Mouse (Mus musculus): ENCODE results near the gene Dnajc15. TPM values are rescaled to one million over a fixed set of nuclear protein-coding genes. Genes with fewer than 3 reads are reported as not detected.
"Not testable (repeated sequence)": the region's sequence is repeated elsewhere in the genome, so short reads cannot be mapped to it uniquely, and the experiment has no call there.

Dnajc15 gene
- polyA plus RNA-seq, 1 experiment from 2014 or later, result 61.4 TPM

DNA sequence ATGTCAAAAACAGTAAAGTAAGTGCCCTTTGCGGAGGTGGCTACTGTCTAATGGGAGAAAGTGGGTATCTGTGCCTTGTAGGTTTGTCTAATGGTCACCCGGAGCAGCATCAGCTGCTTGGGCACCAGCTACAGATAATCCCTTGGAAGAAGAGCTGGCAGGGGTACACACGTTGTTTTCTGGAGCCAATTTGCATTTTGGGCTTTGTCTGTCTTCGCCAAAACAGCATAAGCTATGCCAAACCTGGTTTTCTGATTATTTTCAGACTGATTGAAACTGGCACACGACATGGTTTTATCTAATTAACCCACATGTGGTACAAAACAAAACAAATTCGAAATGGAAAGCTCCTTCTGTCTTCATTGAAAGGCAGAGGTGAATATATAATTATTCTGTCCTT lies 7.7 kb upstream of the Dnajc15 start:
- H3K9ac ChIP-seq (replicated peaks), result no peak overlapping the region
- peaks cover 13% of the 10 kb centered on the region; the same call in 1 of the 2 replicates for H3K4me1 ChIP-seq
- H3K4me2 ChIP-seq (replicated peaks), result no peak overlapping the region
- H3K36me3 ChIP-seq, result no peaks in the 10 kb centered on the region
- WGBS, result 30% methylated on average over 6 of the region's 6 CpGs
- peak; percentile 29; the same call in 1 of the 2 replicates for ATAC-seq (replicated peaks)
- H3K27ac ChIP-seq (replicated peaks), result 0 out of 2 replicates have a peak overlapping the region, but pooled peaks have one; percentile 43
- no peak overlapping the region for H3K4me3 ChIP-seq
- H3K9me3 ChIP-seq, result no peaks in the 10 kb centered on the region
- no peaks in the 10 kb centered on the region for H3K27me3 ChIP-seq

DNA sequence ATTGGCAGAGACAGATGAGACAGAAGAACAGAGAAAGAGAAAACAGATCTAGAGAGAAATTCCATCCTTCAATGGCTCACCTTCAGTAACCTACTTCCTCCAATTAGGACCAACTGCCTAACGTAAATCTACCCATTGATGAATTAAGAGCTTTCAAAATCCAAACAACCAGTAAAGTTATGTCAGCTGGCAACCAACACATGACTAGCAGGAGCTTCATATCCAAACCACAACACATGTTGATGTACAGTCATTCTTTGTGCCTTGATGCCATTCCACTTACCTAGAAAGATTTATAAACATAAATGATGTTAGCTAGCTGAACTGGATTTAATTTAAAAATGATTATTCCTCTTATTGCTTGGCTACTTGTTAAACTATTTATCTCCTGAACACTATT lies 7.1 kb upstream of the Dnajc15 start:
- WGBS, result 66% methylated on average over 1 of the region's 1 CpGs
- no peak for ATAC-seq (replicated peaks)
- Histone ChIP-seq H3K27ac (replicated peaks) (no peak overlapping the region), H3K36me3 (no peaks in the 10 kb centered on the region), H3K27me3 (no peaks in the 10 kb centered on the region), H3K9ac (replicated peaks) (no peak overlapping the region), H3K4me2 (replicated peaks) (no peak overlapping the region), H3K4me1 (peaks cover 13% of the 10 kb centered on the region; the same call in 1 of the 2 replicates), H3K9me3 (no peaks in the 10 kb centered on the region), H3K4me3 (no peak overlapping the region)

DNA sequence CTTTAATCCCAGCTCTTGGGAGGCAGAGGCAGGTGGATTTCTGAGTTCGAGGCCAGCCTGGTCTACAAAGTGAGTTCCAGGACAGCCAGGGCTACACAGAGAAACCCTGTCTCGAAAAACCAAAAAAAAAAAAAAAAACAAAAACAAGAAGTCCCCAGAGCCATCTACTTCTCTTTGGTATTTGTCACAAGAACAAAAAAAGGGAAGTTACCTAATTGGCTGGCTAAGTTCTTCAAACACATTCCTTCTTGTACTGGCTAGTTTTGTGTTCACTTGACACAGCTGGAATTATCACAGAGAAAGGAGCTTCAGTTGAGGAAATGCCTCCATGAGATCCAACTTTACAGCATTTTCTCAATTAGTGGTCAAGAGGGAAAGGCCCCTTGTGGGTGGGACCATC lies 3.0 kb upstream of the Dnajc15 start:
- H3K9ac ChIP-seq (replicated peaks); H3K36me3 ChIP-seq; H3K4me2 ChIP-seq (replicated peaks); H3K4me3 ChIP-seq; H3K27ac ChIP-seq (replicated peaks); H3K9me3 ChIP-seq; H3K27me3 ChIP-seq; ATAC-seq (replicated peaks): not testable (repeated sequence)
- 76% methylated on average over 2 of the region's 2 CpGs for WGBS
- peaks cover 15% of the 10 kb centered on the region for H3K4me1 ChIP-seq

DNA sequence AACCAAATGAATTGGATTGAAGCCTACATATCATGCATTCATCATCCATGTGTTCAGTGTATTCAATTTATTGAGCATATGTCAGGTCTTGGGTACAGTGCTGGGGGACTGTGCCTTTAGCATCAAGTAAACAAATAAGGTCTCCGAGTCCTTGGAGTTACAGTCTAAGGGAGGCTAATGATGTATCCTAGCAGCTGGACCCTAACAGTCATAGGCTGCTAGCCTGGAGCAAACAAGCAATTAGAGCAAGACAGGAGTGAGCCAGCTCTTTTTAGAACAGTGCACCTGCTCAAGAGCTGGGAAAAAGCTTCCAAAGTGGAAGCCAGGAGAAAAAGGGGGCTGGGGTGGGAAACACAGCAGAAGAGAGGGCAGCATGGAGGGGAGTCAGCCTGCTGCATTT lies 1.3 kb upstream of the Dnajc15 start:
- Histone ChIP-seq H3K4me1 (peaks cover 11% of the 10 kb centered on the region), H3K4me3 (no peak overlapping the region), H3K36me3 (no peaks in the 10 kb centered on the region), H3K9ac (replicated peaks) (no peak overlapping the region), H3K9me3 (no peaks in the 10 kb centered on the region), H3K27me3 (no peaks in the 10 kb centered on the region), H3K27ac (replicated peaks) (no peak overlapping the region), H3K4me2 (replicated peaks) (no peak overlapping the region)
- WGBS, result 55% methylated on average over 1 of the region's 1 CpGs
- ATAC-seq (replicated peaks), result peak; percentile 84

GRCm38 (mm10) chr14:77871380-77871975 lies 3.4 kb downstream of the Dnajc15 start:
- no peak overlapping the region for H3K4me3 ChIP-seq
- no peaks in the 10 kb centered on the region for H3K27me3 ChIP-seq
- H3K27ac ChIP-seq (replicated peaks), result no peak overlapping the region
- no peak for ATAC-seq (replicated peaks)
- WGBS, result 96% methylated on average over 6 of the region's 6 CpGs
- no peaks in the 10 kb centered on the region for H3K36me3 ChIP-seq
- no peak overlapping the region for H3K4me2 ChIP-seq (replicated peaks)
- H3K9me3 ChIP-seq, result no peaks in the 10 kb centered on the region
- no peak overlapping the region for H3K9ac ChIP-seq (replicated peaks)
- H3K4me1 ChIP-seq, result peaks cover 11% of the 10 kb centered on the region

- Histone ChIP-seq H3K4me2 (replicated peaks) (no peak overlapping the region), H3K27ac (replicated peaks) (no peak overlapping the region), H3K9me3 (no peaks in the 10 kb centered on the region), H3K4me1 (peaks cover 11% of the 10 kb centered on the region), H3K36me3 (no peaks in the 10 kb centered on the region), H3K27me3 (no peaks in the 10 kb centered on the region), H3K4me3 (no peak overlapping the region), H3K9ac (replicated peaks) (no peak overlapping the region)
- 92% methylated on average over 3 of the region's 3 CpGs for WGBS
- no peak for ATAC-seq (replicated peaks)
These were observed 4.0 kb downstream of the Dnajc15 start for GRCm38 (mm10) chr14:77870926-77871325.

GRCm38 (mm10) chr14:77867601-77868000 lies 7.3 kb downstream of the Dnajc15 start:
- Histone ChIP-seq H3K4me3 (no peak overlapping the region), H3K9me3 (no peaks in the 10 kb centered on the region), H3K36me3 (no peaks in the 10 kb centered on the region), H3K27ac (replicated peaks) (no peak overlapping the region), H3K27me3 (no peaks in the 10 kb centered on the region), H3K4me2 (replicated peaks) (no peak overlapping the region), H3K4me1 (peaks cover 8% of the 10 kb centered on the region), H3K9ac (replicated peaks) (no peak overlapping the region)
- ATAC-seq (replicated peaks), result no peak
- 92% methylated on average over 5 of the region's 5 CpGs for WGBS

GRCm38 (mm10) chr14:77864510-77864909 lies 10.4 kb downstream of the Dnajc15 start:
- ATAC-seq (replicated peaks), result no peak
- WGBS, result 86% methylated on average over 6 of the region's 6 CpGs
- no peak overlapping the region for H3K4me3 ChIP-seq

DNA sequence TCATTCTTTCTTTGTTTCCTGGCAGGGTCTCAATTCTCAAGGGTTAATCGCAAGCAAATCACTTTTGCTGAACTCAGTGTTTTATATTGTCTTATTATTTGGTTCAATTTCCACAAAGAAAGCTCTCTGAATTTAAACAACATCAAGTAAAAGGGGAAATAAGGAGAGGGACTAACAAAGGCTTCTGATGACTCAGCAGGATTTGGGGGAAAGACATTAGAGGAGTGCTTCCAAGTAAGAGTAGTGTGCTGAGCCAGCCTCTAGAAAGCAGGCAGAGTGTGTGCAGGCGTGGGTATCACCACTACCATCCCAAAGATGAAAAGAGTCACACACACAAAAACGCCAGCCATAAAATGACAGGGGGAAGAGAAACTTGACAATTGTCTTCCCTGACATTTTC lies 10.9 kb downstream of the Dnajc15 start:
- no peaks in the 10 kb centered on the region for H3K27me3 ChIP-seq
- peaks cover 8% of the 10 kb centered on the region for H3K4me1 ChIP-seq
- no peak overlapping the region for H3K4me2 ChIP-seq (replicated peaks)
- no peaks in the 10 kb centered on the region for H3K36me3 ChIP-seq
- 22% methylated on average over 3 of the region's 3 CpGs for WGBS
- 0 out of 2 replicates have a peak overlapping the region, but pooled peaks have one; percentile 20 for H3K27ac ChIP-seq (replicated peaks)
- no peaks in the 10 kb centered on the region for H3K9me3 ChIP-seq
- H3K4me3 ChIP-seq, result no peak overlapping the region
- no peak overlapping the region for H3K9ac ChIP-seq (replicated peaks)
- ATAC-seq (replicated peaks), result no peak

More at GRCm38 (mm10) chr14:77864510-77864909, 10.4 kb downstream of the Dnajc15 start:
- Histone ChIP-seq H3K4me2 (replicated peaks) (no peak overlapping the region), H3K36me3 (no peaks in the 10 kb centered on the region), H3K9ac (replicated peaks) (no peak overlapping the region), H3K9me3 (no peaks in the 10 kb centered on the region), H3K27ac (replicated peaks) (0 out of 2 replicates have a peak overlapping the region, but pooled peaks have one; percentile 20), H3K4me1 (peaks cover 8% of the 10 kb centered on the region), H3K27me3 (no peaks in the 10 kb centered on the region)

DNA sequence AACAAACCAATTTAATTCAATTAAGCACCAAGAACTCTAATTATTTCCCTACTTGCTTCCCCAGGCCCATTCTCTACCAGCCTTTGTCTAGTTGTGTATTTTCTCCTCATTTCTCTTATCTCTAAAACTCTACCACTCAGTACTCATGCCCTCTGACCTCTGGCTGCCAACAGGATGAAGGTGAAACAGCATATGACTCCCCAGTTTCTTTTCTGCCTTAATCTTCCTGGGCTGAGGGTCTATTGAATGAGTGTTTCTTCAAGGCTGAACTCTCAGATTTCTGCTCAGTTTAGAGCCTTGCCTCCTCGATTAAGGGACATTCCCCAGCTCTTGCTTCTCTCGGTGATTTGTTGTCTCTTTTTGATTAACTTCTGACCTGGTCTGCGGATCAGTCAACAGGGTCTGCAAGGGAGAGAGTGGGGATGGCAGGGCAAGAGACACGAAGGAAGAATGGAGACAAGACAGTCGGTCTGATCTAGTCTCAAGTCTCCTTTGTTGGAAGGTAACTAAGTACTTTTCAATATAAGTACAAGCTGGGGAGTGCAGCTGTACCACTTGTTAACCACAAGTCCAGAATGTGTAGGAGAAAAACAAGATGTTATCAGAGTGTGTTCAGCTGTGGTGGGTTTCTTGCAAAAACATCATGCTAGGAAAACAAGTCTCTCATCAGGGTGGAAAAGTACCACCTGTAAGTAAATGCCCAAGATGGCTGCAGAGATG lies 13.9 kb downstream of the Dnajc15 start:
- no peaks in the 10 kb centered on the region for H3K27me3 ChIP-seq
- WGBS, result 45% methylated on average over 5 of the region's 5 CpGs
- no peak overlapping the region for H3K4me2 ChIP-seq (replicated peaks)
- no peaks in the 10 kb centered on the region for H3K9me3 ChIP-seq
- no peak overlapping the region for H3K9ac ChIP-seq (replicated peaks)
- H3K4me3 ChIP-seq, result no peak overlapping the region
- H3K4me1 ChIP-seq, result peaks cover 8% of the 10 kb centered on the region
- ATAC-seq (replicated peaks), result no peak
- H3K27ac ChIP-seq (replicated peaks), result no peak overlapping the region
- H3K36me3 ChIP-seq, result no peaks in the 10 kb centered on the region

- H3K9ac ChIP-seq (replicated peaks), result no peak overlapping the region
- no peaks in the 10 kb centered on the region for H3K9me3 ChIP-seq
These were observed 15.0 kb downstream of the Dnajc15 start for GRCm38 (mm10) chr14:77859894-77860293.

GRCm38 (mm10) chr14:77853951-77854350 lies 21.0 kb downstream of the Dnajc15 start:
- no peaks in the 10 kb centered on the region for H3K9me3 ChIP-seq
- H3K36me3 ChIP-seq, result no peaks in the 10 kb centered on the region; the same call in 1 of the 2 replicates
- no peak overlapping the region for H3K27ac ChIP-seq (replicated peaks)
- H3K4me1 ChIP-seq, result no peaks in the 10 kb centered on the region
- H3K27me3 ChIP-seq, result no peaks in the 10 kb centered on the region
- H3K4me3 ChIP-seq, result no peak overlapping the region
- ATAC-seq (replicated peaks), result no peak
- H3K4me2 ChIP-seq (replicated peaks), result no peak overlapping the region
- H3K9ac ChIP-seq (replicated peaks), result no peak overlapping the region
- 89% methylated on average over 1 of the region's 1 CpGs for WGBS

More at GRCm38 (mm10) chr14:77859894-77860293, 15.0 kb downstream of the Dnajc15 start:
- Histone ChIP-seq H3K27me3 (no peaks in the 10 kb centered on the region), H3K27ac (replicated peaks) (no peak overlapping the region), H3K36me3 (no peaks in the 10 kb centered on the region), H3K4me3 (no peak overlapping the region), H3K4me1 (peaks cover 8% of the 10 kb centered on the region), H3K4me2 (replicated peaks) (no peak overlapping the region)
- WGBS, result 62% methylated on average over 1 of the region's 1 CpGs
- no peak for ATAC-seq (replicated peaks)
